ENCODE assay signal across 13 mouse cellular contexts in the genomic region with DNA sequence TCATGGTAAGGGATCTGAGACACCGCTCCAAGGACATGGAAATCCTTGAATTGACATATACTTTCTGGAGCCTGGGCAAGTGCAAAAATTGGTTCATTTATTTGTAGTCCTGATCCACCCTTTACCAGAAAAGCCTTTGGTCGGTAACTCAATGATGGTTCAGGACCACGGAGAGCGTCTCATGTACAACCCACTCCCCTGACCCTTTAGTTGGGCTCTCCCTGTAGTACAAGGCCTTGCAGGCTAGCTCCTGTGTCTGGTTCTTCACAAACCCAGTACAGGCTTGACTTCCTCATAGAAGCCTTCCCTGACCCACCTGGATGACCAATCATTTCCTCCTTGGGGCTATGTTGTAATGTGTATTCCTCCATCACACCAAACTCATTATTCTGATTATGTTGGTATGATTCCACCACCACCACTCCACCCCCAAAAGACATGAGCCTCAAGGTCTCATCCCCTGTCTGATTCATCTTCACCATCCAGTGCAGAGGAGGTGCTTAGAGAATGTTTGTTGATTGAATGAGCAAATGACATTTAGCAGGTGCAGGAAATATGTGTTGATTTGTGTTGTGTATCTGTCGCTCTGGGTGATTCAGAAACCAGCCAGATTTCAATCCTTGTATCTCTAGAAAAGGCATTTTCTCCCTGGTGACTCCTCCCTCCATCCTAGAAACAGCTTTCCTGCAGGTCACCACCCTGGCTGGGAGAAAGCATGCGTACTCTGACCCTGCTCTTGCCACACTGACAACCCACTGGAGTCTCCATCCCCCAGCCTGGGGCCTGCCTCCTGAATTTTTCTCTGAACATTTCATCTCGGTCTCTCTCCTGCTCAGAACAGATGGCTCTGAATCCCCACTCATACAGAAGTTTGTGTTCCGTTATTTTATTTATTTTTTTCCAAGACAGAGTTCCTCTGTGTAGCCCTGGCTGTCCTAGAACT. TPM values are rescaled to one million over a fixed set of nuclear protein-coding genes. Genes with fewer than 3 reads are reported as not detected.
DNase-seq lines count a peak whose midpoint lies in the region; ATAC-seq lines count a peak whose summit lies in the region.
"Had no signal": no experiment of that assay in that cellular context is flagged by ENCODE, and none has a peak within 500 bp of the region (broad histone marks: within the 10 kb centered on the region; RNA-seq: fewer than 3 reads in every experiment).

No protein-coding gene starts in this region.

- no peaks in the 10 kb centered on the region for H3K36me3 ChIP-seq in kidney, embryonic 16.5 days (ENCODE audit: insufficient read depth, low read length)
- H3K36me3 ChIP-seq: heart, embryonic 15.5 days had no signal

- ATAC-seq in kidney, embryonic 16.5 days (ENCODE audit: low FRiP score, low TSS enrichment) = no peak

- H3K4me2 ChIP-seq in kidney, embryonic 16.5 days (replicated peaks; ENCODE audit: low read depth, low read length) = no peak overlapping the region
- H3K4me2 ChIP-seq: heart, embryonic 15.5 days had no signal

- H3K9ac ChIP-seq in kidney, embryonic 16.5 days (replicated peaks; ENCODE audit: low read length) = no peak overlapping the region
- H3K9ac ChIP-seq: heart, embryonic 15.5 days had no signal

- no peak overlapping the region for H3K4me3 ChIP-seq in kidney, embryonic 16.5 days (ENCODE audit: low read length)
- H3K4me3 ChIP-seq: heart, embryonic 15.5 days had no signal

- H3K27me3 ChIP-seq in kidney, embryonic 16.5 days (ENCODE audit: insufficient read depth, low read length) = peaks cover 3% of the 10 kb centered on the region; the same call in 1 of the 2 replicates

- H3K27ac ChIP-seq in kidney, embryonic 16.5 days (ENCODE audit: low read length) = no peak overlapping the region
- H3K27ac ChIP-seq: heart, embryonic 15.5 days had no signal

- H3K9me3 ChIP-seq in kidney, embryonic 16.5 days (ENCODE audit: low read length) = no peaks in the 10 kb centered on the region
- H3K9me3 ChIP-seq: heart, embryonic 15.5 days had no signal

- peaks cover 10% of the 10 kb centered on the region for H3K4me1 ChIP-seq in kidney, embryonic 16.5 days (ENCODE audit: insufficient read depth, low read length)

- 55% methylated on average over 8 of the region's 8 CpGs for WGBS in kidney, embryonic 16.5 days

- DNase-seq in kidney, adult 9 months = peak; percentile 38
- DNase-seq in 3T3-L1 (ENCODE audit: low read depth, low spot score) (peak; percentile 46), ZHBTc4 (ENCODE audit: low read depth, low spot score) (peak; percentile 55)
- peak; percentile 5 for DNase-seq in induced T-regulatory cell, adult 2 months (ENCODE audit: low read depth)
- no peak for DNase-seq in adrenal gland, adult 8-10 months
- DNase-seq in Muller cell, postnatal 12 days (ENCODE audit: inconsistent ontology term) = no peak
- no peak for DNase-seq in natural killer cell, adult 2 months (ENCODE audit: low spot score in 2 of 2)
- DNase-seq: kidney, postnatal 25 days; left cerebral cortex, postnatal 4 days; lung, postnatal 10 days had no signal

RNA-seq across cellular contexts. Expression of gene Spns2, which starts 4.6 kb away (rescaled TPM):
- polyA plus RNA-seq in kidney, embryonic 16.5 days (2015; fragmentation: Nextera tagmentation; extraction: Ambion mirVana) = 2.5 and 3.3 TPM in 2 replicates
- 1 to 10 TPM; 2.5 to 5.0 (median 4.0) TPM for total RNA-seq in adrenal gland, adult 8-10 months (2022)

RNA-seq across cellular contexts. Expression of gene Mybbp1a, which starts 53.2 kb away (rescaled TPM):
- polyA plus RNA-seq in kidney, embryonic 16.5 days (2015; fragmentation: Nextera tagmentation; extraction: Ambion mirVana) = 175 and 177 TPM in 2 replicates
- total RNA-seq in adrenal gland, adult 8-10 months (2022) = 10 to 100 TPM; 81.9 to 90.7 (median 84.3) TPM

RNA-seq across cellular contexts. Expression of gene Spns3, which starts 56.0 kb away (rescaled TPM):
- 0.27 and 0.32 TPM in 2 replicates for polyA plus RNA-seq in kidney, embryonic 16.5 days (2015; fragmentation: Nextera tagmentation; extraction: Ambion mirVana)
- under 1 TPM in 3 of 4 experiments, not detected in 1; 0.12 to 0.25 (median 0.19) TPM for total RNA-seq in adrenal gland, adult 8-10 months (2022)

RNA-seq across cellular contexts. Expression of gene Ggt6, which starts 59.0 kb away (rescaled TPM):
- 1.6 and 2.2 TPM in 2 replicates for polyA plus RNA-seq in kidney, embryonic 16.5 days (2015; fragmentation: Nextera tagmentation; extraction: Ambion mirVana)
- 1 to 10 TPM; 1.4 to 4.8 (median 3.4) TPM for total RNA-seq in adrenal gland, adult 8-10 months (2022)
- total RNA-seq: left cerebral cortex, postnatal 4 days; monocyte, adult 5-6 weeks had no signal
- polyA plus RNA-seq: heart, embryonic 15.5 days had no signal

Comparison
In these comparisons a context has a peak if more than half of its experiments do, and no peak if none do; other contexts are left out.
1. DNase-seq: peak in kidney, adult 9 months (single experiment), 3T3-L1 (single experiment), ZHBTc4 (single experiment) and induced T-regulatory cell, adult 2 months (single experiment); none in adrenal gland, adult 8-10 months (single experiment), Muller cell, postnatal 12 days (single experiment) and natural killer cell, adult 2 months (0 of 2).